Mouse (Mus musculus): ENCODE measurements around the gene Ssc5d. TPM values are rescaled to one million over a fixed set of nuclear protein-coding genes. Genes with fewer than 3 reads are reported as not detected.

Gene Ssc5d
- polyA plus RNA-seq, 1 experiment from 2014 or later: 0.62 TPM

GRCm38 (mm10) chr7:4953815-4954445 is 28.3 kb downstream of the Ssc5d start:
- no peak overlapping the region for H3K4me2 ChIP-seq
- no peak overlapping the region for H3K4me3 ChIP-seq
- no peak overlapping the region for H3K27ac ChIP-seq
- H3K9me3 ChIP-seq: no peaks in the 10 kb centered on the region
- H3K4me1 ChIP-seq: no peaks in the 10 kb centered on the region
- H3K27me3 ChIP-seq: peaks cover 6% of the 10 kb centered on the region; the same call in 1 of the 2 replicates
- H3K36me3 ChIP-seq: no peaks in the 10 kb centered on the region
- 32% methylated on average over 10 of the region's 10 CpGs for WGBS
- no peak overlapping the region for H3K9ac ChIP-seq
- no peak for ATAC-seq (ENCODE audit: insufficient number of reproducible peaks, insufficient read depth, low FRiP score, low TSS enrichment, low read depth)

GRCm38 (mm10) chr7:4957361-4957760 is 31.8 kb downstream of the Ssc5d start:
- H3K4me3 ChIP-seq: no peak overlapping the region
- peaks cover 6% of the 10 kb centered on the region; the same call in 1 of the 2 replicates for H3K27me3 ChIP-seq
- no peak overlapping the region for H3K27ac ChIP-seq
- no peak; the same call in 1 of the 2 replicates for ATAC-seq (ENCODE audit: insufficient number of reproducible peaks, insufficient read depth, low FRiP score, low TSS enrichment, low read depth)
- H3K4me2 ChIP-seq: no peak overlapping the region
- no peaks in the 10 kb centered on the region for H3K36me3 ChIP-seq
- no peaks in the 10 kb centered on the region for H3K4me1 ChIP-seq
- 77% methylated on average over 10 of the region's 10 CpGs for WGBS
- no peaks in the 10 kb centered on the region for H3K9me3 ChIP-seq
- H3K9ac ChIP-seq: 0 out of 2 replicates have a peak overlapping the region, but pooled peaks have one; percentile 36

- H3K4me2 ChIP-seq: no peak overlapping the region
These were observed 37.9 kb downstream of the Ssc5d start for GRCm38 (mm10) chr7:4963527-4963926.

GRCm38 (mm10) chr7:4964272-4964671 is 38.7 kb downstream of the Ssc5d start, which contains the start of gene Sbk2:
Gene Sbk2 (minus strand): TSS chr7:4964406.
- 5% methylated on average over 10 of the region's 10 CpGs for whole genome bisulfite sequencing
- Histone ChIP-seq H3K36me3 (no peaks in the 10 kb centered on the region), H3K9ac (no peak within 1 kb of the TSS), H3K4me1 (no peaks in the 10 kb centered on the region), H3K4me3 (0 out of 2 replicates have a peak within 1 kb of the TSS, but pooled peaks have one; percentile 12), H3K27me3 (no peaks in the 10 kb centered on the region; the same call in 1 of the 2 replicates), H3K27ac (no peak within 1 kb of the TSS), H3K4me2 (peak within 1 kb of the TSS; percentile 38), H3K9me3 (no peaks in the 10 kb centered on the region)
- ATAC-seq (ENCODE audit: insufficient number of reproducible peaks, insufficient read depth, low FRiP score, low TSS enrichment, low read depth): no peak; the same call in 1 of the 2 replicates

More at GRCm38 (mm10) chr7:4963527-4963926, 37.9 kb downstream of the Ssc5d start:
- Histone ChIP-seq H3K36me3 (no peaks in the 10 kb centered on the region), H3K9me3 (no peaks in the 10 kb centered on the region), H3K9ac (no peak overlapping the region), H3K27ac (no peak overlapping the region), H3K4me1 (no peaks in the 10 kb centered on the region), H3K4me3 (no peak overlapping the region), H3K27me3 (no peaks in the 10 kb centered on the region; the same call in 1 of the 2 replicates)
- no peak for ATAC-seq (ENCODE audit: insufficient number of reproducible peaks, insufficient read depth, low FRiP score, low TSS enrichment, low read depth)
- WGBS: 57% methylated on average over 5 of the region's 5 CpGs

GRCm38 (mm10) chr7:4964988-4965387 is 39.4 kb downstream of the Ssc5d start:
- Histone ChIP-seq H3K4me3 (no peak overlapping the region), H3K27ac (no peak overlapping the region), H3K4me2 (no peak overlapping the region), H3K27me3 (no peaks in the 10 kb centered on the region; the same call in 1 of the 2 replicates), H3K4me1 (no peaks in the 10 kb centered on the region), H3K9ac (no peak overlapping the region), H3K36me3 (no peaks in the 10 kb centered on the region), H3K9me3 (no peaks in the 10 kb centered on the region)
- no peak for ATAC-seq (ENCODE audit: insufficient number of reproducible peaks, insufficient read depth, low FRiP score, low TSS enrichment, low read depth)
- WGBS: 84% methylated on average over 5 of the region's 5 CpGs

- no peak within 1 kb of the TSS for H3K4me3 ChIP-seq
- no peaks in the 10 kb centered on the region; the same call in 1 of the 2 replicates for H3K27me3 ChIP-seq
- H3K4me2 ChIP-seq: no peak within 1 kb of the TSS
- H3K4me1 ChIP-seq: no peaks in the 10 kb centered on the region
- H3K9me3 ChIP-seq: no peaks in the 10 kb centered on the region
- 43% methylated on average over 6 of the region's 6 CpGs for WGBS
- no peaks in the 10 kb centered on the region for H3K36me3 ChIP-seq
- no peak within 1 kb of the TSS for H3K27ac ChIP-seq
- H3K9ac ChIP-seq: no peak within 1 kb of the TSS
- no peak for ATAC-seq (ENCODE audit: insufficient number of reproducible peaks, insufficient read depth, low FRiP score, low TSS enrichment, low read depth)
These were observed 45.5 kb downstream of the Ssc5d start, which contains the start of gene Sbk3 for GRCm38 (mm10) chr7:4971068-4971467. Gene Sbk3 (minus strand): TSS chr7:4971168.

- WGBS: 22% methylated on average over 7 of the region's 7 CpGs
- no peaks in the 10 kb centered on the region for H3K36me3 ChIP-seq
- H3K4me3 ChIP-seq: no peak overlapping the region
- ATAC-seq (ENCODE audit: insufficient number of reproducible peaks, insufficient read depth, low FRiP score, low TSS enrichment, low read depth): no peak
- no peak overlapping the region for H3K27ac ChIP-seq
- H3K27me3 ChIP-seq: no peaks in the 10 kb centered on the region; the same call in 1 of the 2 replicates
- H3K4me1 ChIP-seq: no peaks in the 10 kb centered on the region
- no peak overlapping the region for H3K4me2 ChIP-seq
- H3K9me3 ChIP-seq: 0 out of 2 replicates have a peak, but pooled peaks cover under 1% of the 10 kb centered on the region
- H3K9ac ChIP-seq: no peak overlapping the region
These were observed 46.1 kb downstream of the Ssc5d start for GRCm38 (mm10) chr7:4971710-4972109.

- no peak overlapping the region for H3K9ac ChIP-seq
- no peak overlapping the region for H3K4me3 ChIP-seq
- no peak overlapping the region for H3K27ac ChIP-seq
- ATAC-seq (ENCODE audit: insufficient number of reproducible peaks, insufficient read depth, low FRiP score, low TSS enrichment, low read depth): no peak
- H3K9me3 ChIP-seq: peaks cover 4% of the 10 kb centered on the region; the same call in 1 of the 2 replicates
- H3K4me2 ChIP-seq: no peak overlapping the region
- WGBS: 72% methylated on average over 18 of the region's 18 CpGs
- no peaks in the 10 kb centered on the region; the same call in 1 of the 2 replicates for H3K27me3 ChIP-seq
- no peaks in the 10 kb centered on the region for H3K4me1 ChIP-seq
- no peaks in the 10 kb centered on the region for H3K36me3 ChIP-seq
These were observed 46.9 kb downstream of the Ssc5d start for GRCm38 (mm10) chr7:4972321-4973047.

GRCm38 (mm10) chr7:4975455-4975854 is 49.9 kb downstream of the Ssc5d start:
- H3K36me3 ChIP-seq: no peaks in the 10 kb centered on the region
- peaks cover 4% of the 10 kb centered on the region; the same call in 1 of the 2 replicates for H3K9me3 ChIP-seq
- 49% methylated on average over 4 of the region's 4 CpGs for WGBS
- no peak for ATAC-seq (ENCODE audit: insufficient number of reproducible peaks, insufficient read depth, low FRiP score, low TSS enrichment, low read depth)
- H3K4me3 ChIP-seq: no peak overlapping the region
- no peak overlapping the region for H3K9ac ChIP-seq
- no peaks in the 10 kb centered on the region for H3K4me1 ChIP-seq
- no peaks in the 10 kb centered on the region for H3K27me3 ChIP-seq
- no peak overlapping the region for H3K27ac ChIP-seq
- H3K4me2 ChIP-seq: no peak overlapping the region

GRCm38 (mm10) chr7:4976832-4977231 is 51.2 kb downstream of the Ssc5d start:
- no peak overlapping the region for H3K9ac ChIP-seq
- peaks cover 4% of the 10 kb centered on the region; the same call in 1 of the 2 replicates for H3K9me3 ChIP-seq
- H3K27me3 ChIP-seq: no peaks in the 10 kb centered on the region
- H3K4me3 ChIP-seq: no peak overlapping the region
- ATAC-seq (ENCODE audit: insufficient number of reproducible peaks, insufficient read depth, low FRiP score, low TSS enrichment, low read depth): no peak
- 88% methylated on average over 7 of the region's 7 CpGs for whole genome bisulfite sequencing
- no peak overlapping the region for H3K4me2 ChIP-seq
- H3K27ac ChIP-seq: no peak overlapping the region
- H3K36me3 ChIP-seq: no peaks in the 10 kb centered on the region
- H3K4me1 ChIP-seq: no peaks in the 10 kb centered on the region

GRCm38 (mm10) chr7:4988250-4988649 is 62.7 kb downstream of the Ssc5d start:
- peaks cover 25% of the 10 kb centered on the region for H3K9me3 ChIP-seq
- H3K4me1 ChIP-seq: no peaks in the 10 kb centered on the region; the same call in 1 of the 2 replicates
- H3K4me3 ChIP-seq: no peak overlapping the region
- no peak overlapping the region for H3K9ac ChIP-seq
- no peak overlapping the region for H3K4me2 ChIP-seq
- H3K27ac ChIP-seq: no peak overlapping the region
- WGBS: 71% methylated on average over 2 of the region's 2 CpGs
- peaks cover 2% of the 10 kb centered on the region for H3K27me3 ChIP-seq
- ATAC-seq (ENCODE audit: insufficient number of reproducible peaks, insufficient read depth, low FRiP score, low TSS enrichment, low read depth): no peak
- peaks cover 24% of the 10 kb centered on the region for H3K36me3 ChIP-seq

Data from embryonic facial prominence, embryonic 13.5 days (tissue).